Mouse (Mus musculus) testis, adult 2 months (tissue): Measurements from ENCODE around the gene Hypk.

Source experiments
- CTCF ChIP-seq: fragments of 200-500 bp; IDR thresholded peaks from 2 replicates; pipeline ENCODE4 v1.5.1; 2012; ENCODE audit warnings: low read depth, mild to moderate bottlenecking, inconsistent platforms, low read length, moderate library complexity; ENCODE audit not compliant: control insufficient read depth, insufficient read depth, insufficient replicate concordance
- POLR2A ChIP-seq: fragments of 200-500 bp; IDR thresholded peaks from 2 replicates; pipeline ENCODE4 v1.6.1; 2012; ENCODE audit warnings: low read depth, mild to moderate bottlenecking, inconsistent platforms, low read length, moderate library complexity; ENCODE audit not compliant: control insufficient read depth

- no peak for TF ChIP-seq CTCF
- no peak for TF ChIP-seq POLR2A
These were observed 6.6 kb upstream of the Hypk start for GRCm38 (mm10) chr2:121446506-121446905.
